Mouse (Mus musculus) 3T3-L1 (cell line): ENCODE measurements at regions not wholly inside any gene's neighbourhood (a gene's known extent, or its start where the extent isn't known, plus 50 kb on each side); places are given as distances from the start of the nearest gene placed in this dataset.
"Not testable (repeated sequence)": the region's sequence is repeated elsewhere in the genome, so short reads cannot be mapped to it uniquely, and the experiment has no call there.

Experiments
- DNase-seq: peaks from one replicate; pipeline ENCODE4 v3.0.0-alpha.2; 2015; ENCODE audit warnings: low read depth, low spot score

DNA sequence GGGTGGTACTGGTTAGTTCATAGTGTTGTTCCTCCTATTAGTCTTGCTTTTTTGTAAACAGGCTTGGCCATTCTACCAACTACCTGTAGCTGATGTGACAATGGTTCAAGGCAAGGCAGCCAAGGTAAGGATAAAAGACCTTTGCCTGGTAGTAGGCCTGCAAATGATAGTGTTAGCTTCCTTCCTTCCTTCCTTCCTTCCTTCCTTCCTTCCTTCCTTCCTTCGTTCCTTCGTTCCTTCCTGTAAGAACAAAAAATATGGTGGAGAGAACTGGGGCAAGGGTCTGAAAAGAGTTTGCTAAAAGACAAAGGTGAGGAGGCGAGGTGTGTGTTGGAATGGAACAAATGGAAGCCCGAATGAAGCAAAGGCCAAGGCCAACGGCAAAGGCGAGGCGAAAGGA lies 84.8 kb upstream of the Ezh2 start:
- not testable (repeated sequence) for DNase-seq

- DNase-seq = not testable (repeated sequence)
Observed at GRCm38 (mm10) chr6:47672741-47673140, 77.6 kb upstream of the Ezh2 start.

GRCm38 (mm10) chr6:47652880-47653279 lies 57.7 kb upstream of the Ezh2 start:
- not testable (repeated sequence) for DNase-seq

DNA sequence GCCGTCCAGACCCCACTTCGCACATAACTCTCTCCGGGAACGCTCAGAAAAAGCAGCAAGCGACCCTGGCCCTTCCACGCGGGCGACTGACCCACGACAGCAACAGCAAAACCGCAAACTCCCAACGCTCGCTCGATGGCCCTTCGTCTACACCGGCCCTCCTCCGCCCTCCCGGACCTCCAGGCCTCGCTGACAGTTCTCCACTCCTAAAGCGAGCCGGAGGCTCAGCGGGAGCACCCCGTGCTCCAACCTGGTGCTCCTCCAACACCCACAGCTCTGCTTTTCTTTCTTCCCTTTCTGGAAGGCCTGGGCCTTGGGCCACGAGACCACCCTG lies 56.2 kb upstream of the Ezh2 start:
- not testable (repeated sequence) for DNase-seq

DNA sequence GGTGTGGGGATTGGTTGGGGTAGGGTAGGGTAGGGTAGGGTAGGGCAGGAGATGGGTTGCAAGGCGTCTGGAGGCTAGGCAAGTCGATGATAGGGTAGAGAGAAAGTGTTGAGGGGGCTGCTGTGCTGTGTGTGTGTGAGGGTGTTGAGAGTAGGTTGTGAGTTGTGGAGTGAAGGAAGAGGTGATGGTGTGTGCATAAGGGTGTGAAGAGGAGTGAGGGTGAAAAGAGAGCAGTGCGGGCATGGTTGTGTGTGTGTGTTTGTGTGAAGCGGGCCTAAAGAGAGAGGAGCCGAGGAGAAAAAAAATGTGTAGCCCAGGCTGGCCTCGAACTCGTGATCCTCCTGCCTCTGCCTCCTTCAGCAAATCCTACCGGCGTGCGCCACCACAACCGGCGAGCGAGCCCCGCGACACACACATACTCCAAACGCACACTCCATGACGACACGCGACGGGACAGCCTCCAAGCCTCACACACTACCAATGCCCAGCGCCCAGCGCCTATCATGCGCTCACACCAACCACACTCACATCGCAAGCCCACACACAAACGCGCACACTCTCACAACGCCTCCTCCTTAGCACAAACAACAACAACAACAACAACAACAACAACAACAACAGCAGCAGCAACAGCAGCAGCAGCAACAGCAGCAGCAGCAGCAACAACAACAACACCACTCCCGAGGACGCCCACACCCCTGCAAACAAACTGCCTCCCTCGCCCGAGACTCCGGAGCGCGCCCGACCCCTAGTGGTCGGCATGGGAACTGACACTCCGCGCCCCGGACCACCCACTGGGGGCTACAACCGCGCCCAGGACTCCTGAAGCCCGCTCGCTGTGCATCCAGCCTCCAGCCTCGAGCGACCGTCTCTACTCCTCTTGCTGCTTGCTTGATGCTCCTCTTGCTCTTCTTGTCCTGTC lies 55.6 kb upstream of the Ezh2 start:
- DNase-seq = peak; percentile 100

DNA sequence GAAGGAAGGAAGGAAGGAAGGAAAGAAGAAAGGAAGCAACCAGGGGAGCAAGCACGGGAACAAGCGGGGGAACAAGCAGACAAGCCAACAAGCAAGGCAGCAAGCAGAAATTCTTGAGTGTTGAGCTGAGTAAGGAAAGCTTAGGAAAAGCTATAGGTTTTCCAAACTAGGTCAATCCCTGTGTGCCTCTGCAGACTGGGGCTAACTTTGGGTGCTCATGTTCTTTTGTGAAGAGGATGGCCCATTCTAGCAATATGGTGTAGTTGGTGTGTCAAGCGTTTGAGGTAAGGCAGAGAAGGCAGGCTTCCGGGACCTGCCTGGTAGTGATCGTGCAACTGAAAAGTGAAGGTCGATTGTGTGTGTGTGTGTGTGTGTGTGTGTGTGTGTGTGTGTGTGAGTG lies 54.8 kb upstream of the Ezh2 start:
- peak; percentile 62 for DNase-seq

DNA sequence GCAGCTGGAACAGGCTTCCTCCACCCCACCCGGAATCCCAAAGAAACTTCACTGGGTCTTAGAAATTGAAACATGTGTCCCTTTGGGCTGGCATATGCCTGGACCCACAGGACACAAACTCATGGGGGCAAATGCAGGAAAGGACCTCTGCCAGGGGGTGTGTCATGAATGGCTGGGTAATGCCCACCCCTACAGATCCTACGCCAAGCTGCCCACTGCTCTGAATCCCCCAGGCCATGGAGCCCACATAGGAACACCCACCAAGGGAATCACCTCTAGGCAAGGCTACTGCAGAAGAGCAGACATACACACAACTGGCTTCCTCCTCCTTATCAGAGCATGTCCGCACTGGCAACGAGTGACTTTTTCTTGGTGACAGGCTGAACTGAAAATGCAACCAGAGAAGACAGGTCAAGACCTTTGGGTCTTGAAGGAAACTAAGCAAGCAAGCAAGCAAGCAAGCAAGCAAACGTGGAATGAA lies 54.4 kb upstream of the Ezh2 start:
- peak; percentile 45 for DNase-seq

GRCm38 (mm10) chr6:47648899-47649298 lies 53.8 kb upstream of the Ezh2 start:
- peak; percentile 54 for DNase-seq

DNA sequence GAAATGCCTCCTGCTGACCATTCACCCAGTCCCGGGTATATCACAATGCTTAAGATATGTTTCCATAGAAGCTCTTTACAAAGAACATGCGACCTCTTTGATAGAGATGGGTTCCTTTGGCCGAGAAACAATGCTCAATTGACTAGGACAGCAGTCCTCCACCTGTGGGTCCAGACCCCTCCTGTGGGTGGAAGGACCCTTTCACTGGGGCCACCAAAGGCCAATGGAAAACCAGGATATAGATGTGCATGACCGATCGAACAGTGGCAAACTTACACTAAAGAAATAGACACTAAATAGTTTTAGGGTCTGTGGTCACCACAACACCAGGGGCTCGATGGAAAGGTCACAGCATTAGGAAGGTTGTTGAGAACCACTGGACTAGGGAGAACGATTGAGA lies 53.2 kb upstream of the Ezh2 start:
- peak; percentile 49 for DNase-seq

- DNase-seq = peak; percentile 30
Observed at GRCm38 (mm10) chr6:47647876-47648275, 52.7 kb upstream of the Ezh2 start.

GRCm38 (mm10) chr6:47646731-47647567 lies 51.8 kb upstream of the Ezh2 start:
- peak; percentile 74 for DNase-seq

- DNase-seq = no peak
Observed at GRCm38 (mm10) chr6:47646022-47646421, 50.9 kb upstream of the Ezh2 start.
